Comparison of ENCODE assay signal across 13 mouse cellular contexts in the genomic region with DNA sequence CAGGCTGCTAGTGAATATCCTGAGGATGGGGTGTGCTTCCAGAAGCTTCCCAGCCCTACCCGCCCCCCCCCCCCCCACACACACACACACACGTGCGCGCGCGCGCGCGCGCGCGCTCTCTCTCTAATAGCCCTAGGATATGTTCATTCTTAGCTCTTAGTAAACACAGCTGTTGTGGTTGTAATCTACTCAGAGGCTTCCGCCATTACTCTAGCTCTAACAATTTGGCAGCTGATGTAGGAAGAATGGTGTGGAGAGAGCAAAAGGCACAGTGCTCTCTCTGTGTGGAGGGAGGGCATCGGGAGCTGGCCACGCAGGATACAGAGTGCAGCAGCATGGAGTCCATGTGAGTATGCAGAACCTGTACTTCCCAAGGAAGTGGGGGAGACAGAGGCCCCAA.
A peak's percentile ranks its signal among the peaks of the same experiment; 100 is the strongest.
DNase-seq lines count a peak whose midpoint lies in the region; ATAC-seq and TF ChIP-seq lines count a peak whose summit lies in the region.
"Had no signal": no experiment of that assay in that cellular context is flagged by ENCODE, and none has a peak within 500 bp of the region (broad histone marks: within the 10 kb centered on the region; RNA-seq: fewer than 3 reads in every experiment).

No protein-coding gene starts in this region.

- TF ChIP-seq CTCF in gastrocnemius, adult 2 months (IDR thresholded peaks at IDR 0.05), result no peak
- no peak for TF ChIP-seq CTCF in left cerebral cortex, adult 2 months (IDR thresholded peaks at IDR 0.05)

- H3K4me1 ChIP-seq in midbrain, embryonic 12.5 days, result peaks cover 41% of the 10 kb centered on the region
- 0 out of 2 replicates have a peak, but pooled peaks cover 2% of the 10 kb centered on the region for H3K4me1 ChIP-seq in midbrain, embryonic 15.5 days
- peaks cover 18% of the 10 kb centered on the region for H3K4me1 ChIP-seq in forebrain, embryonic 14.5 days (ENCODE audit: control insufficient read depth, insufficient read depth, low read length)
- H3K4me1 ChIP-seq in intestine, embryonic 16.5 days (ENCODE audit: control insufficient read depth, insufficient read depth, low read length), result peaks cover 15% of the 10 kb centered on the region

- no peaks in the 10 kb centered on the region for H3K36me3 ChIP-seq in midbrain, embryonic 12.5 days
- H3K36me3 ChIP-seq in midbrain, embryonic 15.5 days (replicated peaks), result 0 out of 2 replicates have a peak, but pooled peaks cover 3% of the 10 kb centered on the region
- H3K36me3 ChIP-seq in forebrain, embryonic 14.5 days (ENCODE audit: control insufficient read depth, insufficient read depth, low read length), result peaks cover 4% of the 10 kb centered on the region; the same call in 1 of the 2 replicates
- no peaks in the 10 kb centered on the region for H3K36me3 ChIP-seq in intestine, embryonic 16.5 days (ENCODE audit: control insufficient read depth, insufficient read depth, low read length)
- H3K36me3 ChIP-seq: embryonic facial prominence, embryonic 12.5 days had no signal

- no peaks in the 10 kb centered on the region for H3K9me3 ChIP-seq in midbrain, embryonic 12.5 days
- no peaks in the 10 kb centered on the region for H3K9me3 ChIP-seq in midbrain, embryonic 15.5 days
- no peaks in the 10 kb centered on the region for H3K9me3 ChIP-seq in forebrain, embryonic 14.5 days (replicated peaks; ENCODE audit: control insufficient read depth, low read length)
- H3K9me3 ChIP-seq in intestine, embryonic 16.5 days (ENCODE audit: control insufficient read depth, low read length), result no peaks in the 10 kb centered on the region
- H3K9me3 ChIP-seq: embryonic facial prominence, embryonic 12.5 days; heart, embryonic 10.5 days had no signal

- H3K4me2 ChIP-seq in midbrain, embryonic 12.5 days (replicated peaks), result 0 out of 2 replicates have a peak overlapping the region, but pooled peaks have one; percentile 4
- no peak overlapping the region for H3K4me2 ChIP-seq in midbrain, embryonic 15.5 days
- no peak overlapping the region for H3K4me2 ChIP-seq in forebrain, embryonic 14.5 days (ENCODE audit: low read length)
- H3K4me2 ChIP-seq in intestine, embryonic 16.5 days (ENCODE audit: low read depth, low read length), result no peak overlapping the region
- H3K4me2 ChIP-seq: embryonic facial prominence, embryonic 12.5 days had no signal

- peak; percentile 39; the same call in 1 of the 2 replicates for ATAC-seq in midbrain, embryonic 12.5 days (ENCODE audit: low FRiP score, low read depth)
- ATAC-seq in midbrain, embryonic 15.5 days (replicated peaks), result no peak
- ATAC-seq in forebrain, embryonic 14.5 days, result peak; percentile 54
- ATAC-seq in intestine, embryonic 16.5 days, result peak; percentile 65
- ATAC-seq in granulocyte monocyte progenitor cell, adult 5-6 weeks (replicated peaks; ENCODE audit: poor library complexity, severe bottlenecking), result no peak

- H3K27ac ChIP-seq in midbrain, embryonic 12.5 days (replicated peaks), result no peak overlapping the region
- no peak overlapping the region for H3K27ac ChIP-seq in midbrain, embryonic 15.5 days
- no peak overlapping the region for H3K27ac ChIP-seq in forebrain, embryonic 14.5 days (ENCODE audit: low read depth, low read length)
- H3K27ac ChIP-seq in intestine, embryonic 16.5 days (ENCODE audit: low read length), result peak overlapping the region; percentile 60; the same call in 1 of the 2 replicates
- H3K27ac ChIP-seq in gastrocnemius, adult 2 months, result no peak overlapping the region
- no peak overlapping the region for H3K27ac ChIP-seq in left cerebral cortex, adult 2 months
- H3K27ac ChIP-seq: embryonic facial prominence, embryonic 12.5 days; heart, embryonic 10.5 days had no signal

- DNase-seq in forebrain, embryonic 14.5 days (ENCODE audit: low spot score), result peak; percentile 68
- no peak for DNase-seq in gastrocnemius, adult 2 months
- no peak for DNase-seq in left cerebral cortex, adult 2 months (ENCODE audit: extremely low spot score in 1 of 2, low spot score in 2 of 2)
- DNase-seq: adrenal gland, postnatal 36 days; cerebellum, adult 8-10 months; lung, postnatal 10 days; thymus, postnatal 14 days had no signal

- H3K9ac ChIP-seq in midbrain, embryonic 12.5 days (replicated peaks), result no peak overlapping the region
- no peak overlapping the region for H3K9ac ChIP-seq in midbrain, embryonic 15.5 days
- no peak overlapping the region for H3K9ac ChIP-seq in forebrain, embryonic 14.5 days (ENCODE audit: low read length)
- no peak overlapping the region for H3K9ac ChIP-seq in intestine, embryonic 16.5 days (ENCODE audit: low read depth, low read length)
- H3K9ac ChIP-seq: embryonic facial prominence, embryonic 12.5 days had no signal

- 66% methylated on average over 14 of the region's 15 CpGs for WGBS in midbrain, embryonic 12.5 days
- 70% methylated on average over 15 of the region's 15 CpGs for WGBS in midbrain, embryonic 15.5 days
- WGBS in forebrain, embryonic 14.5 days, result 74% methylated on average over 14 of the region's 15 CpGs
- 76% methylated on average over 15 of the region's 15 CpGs for WGBS in intestine, embryonic 16.5 days

- H3K4me3 ChIP-seq in midbrain, embryonic 12.5 days, result no peak overlapping the region
- H3K4me3 ChIP-seq in midbrain, embryonic 15.5 days, result no peak overlapping the region
- no peak overlapping the region for H3K4me3 ChIP-seq in forebrain, embryonic 14.5 days (ENCODE audit: low read depth, low read length)
- no peak overlapping the region for H3K4me3 ChIP-seq in intestine, embryonic 16.5 days (ENCODE audit: low read length)
- no peak overlapping the region for H3K4me3 ChIP-seq in gastrocnemius, adult 2 months
- no peak overlapping the region for H3K4me3 ChIP-seq in left cerebral cortex, adult 2 months
- H3K4me3 ChIP-seq: embryonic facial prominence, embryonic 12.5 days; heart, embryonic 10.5 days had no signal

- intact Hi-C loops in gastrocnemius, adult 2 months (cut with DNase I), result no loop called here
- intact Hi-C loops in left cerebral cortex, adult 2 months (cut with DNase I), result no loop called here

- no peaks in the 10 kb centered on the region for H3K27me3 ChIP-seq in midbrain, embryonic 12.5 days
- no peaks in the 10 kb centered on the region for H3K27me3 ChIP-seq in midbrain, embryonic 15.5 days (replicated peaks)
- H3K27me3 ChIP-seq in forebrain, embryonic 14.5 days (replicated peaks; ENCODE audit: control insufficient read depth, insufficient read depth, low read length), result no peaks in the 10 kb centered on the region
- H3K27me3 ChIP-seq in intestine, embryonic 16.5 days (replicated peaks; ENCODE audit: control insufficient read depth, insufficient read depth, low read length), result no peaks in the 10 kb centered on the region
- H3K27me3 ChIP-seq: embryonic facial prominence, embryonic 12.5 days had no signal

Comparison
In these comparisons a context has a peak if more than half of its experiments do, and no peak if none do; other contexts are left out.
1. ATAC-seq: peak in midbrain, embryonic 12.5 days (single experiment), forebrain, embryonic 14.5 days (single experiment) and intestine, embryonic 16.5 days (single experiment); none in midbrain, embryonic 15.5 days (single experiment) and granulocyte monocyte progenitor cell, adult 5-6 weeks (single experiment).